Mouse (Mus musculus): Measurements from ENCODE around the gene Map3k21. TPM values are rescaled to one million over a fixed set of nuclear protein-coding genes. Genes with fewer than 3 reads are reported as not detected.

The Map3k21 gene
- total RNA-seq, 4 experiments from 2014 or later = 0.78 to 2.1 (median 1.2) TPM

GRCm38 (mm10) chr8:125971336-125971735, 61.1 kb downstream of the Map3k21 start:
- DNase-seq (ENCODE audit: low spot score) = no peak

DNA sequence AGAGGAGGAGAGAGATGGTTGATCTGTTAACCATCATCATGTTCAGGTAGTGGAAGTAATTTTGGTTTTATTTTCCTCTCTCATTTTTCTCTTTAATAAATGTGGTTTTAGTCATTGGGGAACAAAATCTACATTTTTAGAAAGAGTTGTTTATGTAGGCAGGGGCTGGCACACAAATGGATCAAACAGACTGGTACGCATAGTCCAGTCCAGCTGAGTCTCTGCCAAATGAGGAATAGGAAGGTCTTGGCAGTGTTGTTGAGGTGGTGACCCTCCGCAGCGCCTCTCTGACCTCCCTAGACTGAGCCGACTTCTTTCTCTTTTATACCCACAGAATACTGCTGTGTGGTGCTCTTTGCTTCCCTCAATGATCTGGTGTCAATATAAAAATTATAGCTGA, 65.7 kb downstream of the Map3k21 start:
- no peak for DNase-seq (ENCODE audit: low spot score)

DNA sequence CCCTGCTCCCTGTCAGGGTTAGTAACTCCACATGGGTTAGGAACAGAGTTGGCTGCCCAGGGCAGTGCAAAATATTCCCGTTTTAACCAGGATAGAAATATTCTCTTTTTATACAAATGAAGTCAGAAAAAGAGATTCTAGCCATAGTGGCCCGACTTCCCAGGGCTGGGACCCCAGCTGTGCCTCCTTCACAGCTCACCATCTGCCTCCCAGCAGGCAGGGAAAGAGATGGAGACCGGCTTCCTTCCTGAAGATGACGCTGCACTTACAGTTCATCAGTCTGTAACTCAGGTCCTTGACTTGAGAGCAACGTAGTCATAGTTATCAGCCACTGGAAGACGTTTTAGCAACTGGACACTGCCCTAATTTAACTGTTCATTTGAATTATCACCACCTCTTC, 70.6 kb downstream of the Map3k21 start:
- no peak for DNase-seq (ENCODE audit: low spot score)

GRCm38 (mm10) chr8:125983515-125983914, 73.3 kb downstream of the Map3k21 start:
- DNase-seq (ENCODE audit: low spot score) = no peak

- DNase-seq (ENCODE audit: low spot score) = no peak
These were observed 73.9 kb downstream of the Map3k21 start for GRCm38 (mm10) chr8:125984140-125984539.

DNA sequence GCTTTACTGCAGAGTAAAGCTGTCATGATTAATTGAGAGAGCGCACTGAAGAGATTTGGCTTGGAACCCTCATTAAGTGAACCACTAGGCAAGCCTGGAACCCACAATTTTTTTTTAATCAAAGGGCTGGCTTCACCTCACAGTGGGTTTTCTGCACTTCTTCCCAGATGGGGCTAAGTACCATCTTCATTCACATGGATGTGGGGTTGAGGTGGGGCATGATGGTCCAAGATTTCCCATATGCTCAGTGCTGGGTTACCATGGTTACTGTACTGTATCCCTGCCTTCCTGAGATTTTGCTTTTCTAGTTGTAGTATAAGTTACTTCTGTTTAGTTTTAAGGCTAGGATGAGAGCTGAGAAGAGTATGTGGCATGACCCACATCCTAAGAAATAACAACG, 75.1 kb downstream of the Map3k21 start:
- no peak for DNase-seq (ENCODE audit: low spot score)

DNA sequence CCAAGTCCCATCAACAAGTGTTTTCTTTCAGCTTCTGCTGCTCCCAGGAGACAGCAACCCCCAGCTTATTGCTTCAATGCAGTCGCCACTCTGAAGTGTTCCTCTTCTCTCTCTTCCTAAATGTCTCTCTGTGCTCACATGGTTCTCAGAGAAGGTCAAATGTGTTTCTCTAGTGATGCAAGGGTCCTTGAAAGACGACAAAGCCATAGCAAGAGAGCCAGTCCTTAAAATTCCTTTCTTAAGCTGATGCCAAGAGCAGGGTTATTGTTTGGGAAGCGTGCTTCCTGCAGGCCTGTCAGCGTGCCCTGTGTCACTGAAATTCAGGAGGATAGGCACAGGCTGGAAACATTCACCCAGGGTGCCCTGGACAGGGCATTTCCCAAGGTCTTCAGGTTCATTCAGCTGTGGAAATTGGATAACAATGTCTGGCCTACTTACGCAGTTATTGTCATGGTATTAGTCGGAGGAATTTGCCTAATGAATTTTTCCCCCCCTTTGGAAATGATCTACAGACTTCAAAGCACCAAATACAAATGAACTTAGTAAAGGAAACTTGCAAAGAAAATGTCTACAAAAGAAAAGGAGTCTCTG, 76.8 kb downstream of the Map3k21 start:
- DNase-seq (ENCODE audit: low spot score) = no peak

- DNase-seq (ENCODE audit: low spot score) = no peak
These were observed 77.7 kb downstream of the Map3k21 start for GRCm38 (mm10) chr8:125987996-125988395.

DNA sequence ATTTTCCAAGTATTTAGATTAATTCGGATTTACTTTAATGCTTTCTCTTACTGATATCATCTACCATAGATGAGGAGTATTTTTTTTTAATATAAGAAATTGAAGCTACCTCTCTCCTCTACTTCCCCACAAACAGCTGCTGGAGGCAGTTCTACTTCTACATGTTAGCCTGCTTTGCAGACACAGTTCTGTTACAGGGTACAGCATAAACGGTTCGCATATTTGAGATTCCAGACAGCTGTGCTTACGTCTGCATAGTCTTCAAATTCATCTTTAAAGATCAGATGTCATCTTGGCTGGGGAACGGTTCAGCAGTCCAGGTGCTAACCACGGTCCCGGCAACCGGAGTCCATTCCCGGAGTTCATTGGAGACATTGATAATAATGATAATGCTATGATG, 83.4 kb downstream of the Map3k21 start:
- no peak for DNase-seq (ENCODE audit: low spot score)

DNA sequence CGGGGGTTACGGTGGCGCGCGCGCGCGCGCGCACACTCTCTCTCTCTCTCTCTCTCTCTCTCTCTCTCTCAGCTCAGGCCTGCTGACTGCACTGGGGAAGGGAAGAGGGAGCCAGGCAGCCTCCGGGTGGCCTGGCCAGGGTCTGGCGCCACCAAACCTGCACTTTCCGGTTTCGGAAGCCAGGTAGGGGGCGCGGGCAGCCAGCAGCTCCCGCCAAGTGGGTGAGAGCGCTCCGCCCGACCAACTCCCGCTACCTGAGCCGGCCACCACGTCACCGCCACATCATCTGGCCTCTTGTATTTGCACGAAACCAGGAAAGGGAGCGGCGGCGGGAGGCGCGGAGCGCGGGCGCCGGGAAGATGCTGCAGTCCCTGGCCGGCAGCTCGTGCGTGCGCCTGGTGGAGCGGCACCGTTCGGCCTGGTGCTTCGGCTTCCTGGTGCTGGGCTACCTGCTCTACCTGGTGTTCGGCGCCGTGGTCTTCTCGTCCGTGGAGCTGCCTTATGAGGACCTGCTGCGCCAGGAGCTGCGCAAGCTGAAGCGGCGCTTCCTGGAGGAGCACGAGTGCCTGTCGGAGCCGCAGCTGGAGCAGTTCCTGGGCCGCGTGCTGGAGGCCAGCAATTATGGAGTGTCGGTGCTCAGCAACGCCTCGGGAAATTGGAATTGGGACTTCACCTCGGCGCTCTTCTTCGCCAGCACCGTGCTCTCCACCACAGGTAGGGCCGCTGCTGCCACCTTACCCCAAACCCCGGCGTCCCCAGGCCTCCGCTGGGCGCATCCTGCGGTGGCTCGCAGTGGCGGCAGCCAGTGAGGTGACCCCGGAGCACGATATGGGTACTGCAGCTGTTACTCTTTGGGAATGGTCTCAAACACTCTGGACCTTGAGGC, 85.1 kb downstream of the Map3k21 start, which contains the start of gene Kcnk1:
Gene Kcnk1, plus strand, starts transcription at position 70 of the 886 bp plus-strand sequence.
- DNase-seq (ENCODE audit: low spot score) = no peak

DNA sequence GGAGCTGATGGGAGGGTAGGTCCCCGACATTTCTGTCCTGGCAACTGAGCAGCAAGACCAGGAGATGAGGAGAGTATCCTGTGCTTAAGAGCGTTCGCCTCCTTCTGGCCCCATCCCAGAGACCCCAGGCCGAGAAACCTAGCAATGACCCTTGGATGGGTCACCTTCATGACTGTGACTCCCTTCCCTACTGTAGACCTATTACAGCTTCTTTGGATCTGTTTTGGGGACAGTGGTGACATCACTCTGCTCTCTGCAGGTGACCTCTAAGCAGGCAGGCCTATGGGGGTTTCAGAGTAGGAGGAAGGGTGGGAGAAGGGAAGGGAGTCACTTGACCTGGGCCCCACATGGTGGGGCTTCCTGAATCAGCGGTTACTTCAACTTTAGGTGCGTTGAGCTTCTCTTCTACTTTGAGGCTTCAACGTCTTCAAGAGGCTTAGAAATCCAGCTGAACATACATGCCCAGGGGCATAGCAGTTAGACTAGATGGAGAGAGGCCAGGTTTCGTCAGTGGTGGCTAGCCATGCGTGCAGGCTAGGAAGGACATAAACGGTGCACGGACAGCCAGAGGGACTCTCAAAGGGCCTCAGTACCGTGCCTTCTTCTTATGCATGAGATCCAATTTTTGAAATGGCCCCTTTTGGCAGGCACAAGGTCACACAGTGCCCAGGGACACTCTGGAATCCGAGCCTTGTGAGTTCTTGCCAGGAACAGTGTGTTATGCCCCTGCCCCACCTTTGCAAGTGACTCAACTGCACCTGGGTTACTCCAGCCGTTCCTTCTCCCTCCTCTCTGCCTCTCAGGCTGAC, 86.0 kb downstream of the Map3k21 start:
- no peak for DNase-seq (ENCODE audit: low spot score)

- no peak for DNase-seq (ENCODE audit: low spot score)
These were observed 86.7 kb downstream of the Map3k21 start for GRCm38 (mm10) chr8:125996980-125997379.

Other genes starting within 250 kb of the Map3k21 start
- gene Map10, start 240.6 kb upstream of the Map3k21 start, total RNA-seq (2022) = 1 to 10 TPM; 4.9 to 7.0 (median 6.4) TPM
- 10 to 100 TPM; 14.6 to 18.4 (median 16.3) TPM for gene Ntpcr, start 180.5 kb upstream of the Map3k21 start, total RNA-seq (2022)
- under 1 TPM; 0.49 to 0.90 (median 0.64) TPM for gene Pcnx2, start 12.1 kb upstream of the Map3k21 start, total RNA-seq (2022)
- gene Kcnk1, start 84.7 kb downstream of the Map3k21 start, total RNA-seq (2022) = 1 to 10 TPM in 2 of 4 experiments, under 1 TPM in 2; 0.27 to 1.6 (median 0.78) TPM